7 mouse cellular contexts compared by ENCODE assay signal in genomic region chr7:65643861-65644421, GRCm38 (mm10). TPM values are rescaled to one million over a fixed set of nuclear protein-coding genes. Genes with fewer than 3 reads are reported as not detected.
DNase-seq lines count a peak whose midpoint lies in the region; ATAC-seq and TF ChIP-seq lines count a peak whose summit lies in the region.

No protein-coding gene starts in this region.

- WGBS in heart, postnatal 0 days = 27% methylated on average over 6 of the region's 6 CpGs
- 24% methylated on average over 6 of the region's 6 CpGs for WGBS in stomach, embryonic 16.5 days

- TF ChIP-seq EP300 in ES-Bruce4 (IDR thresholded peaks at IDR 0.05; ENCODE audit: insufficient read depth, low read depth, low read length) = no peak
- no peak for TF ChIP-seq EP300 in heart, postnatal 0 days (IDR thresholded peaks at IDR 0.05; ENCODE audit: low read depth)

- no peaks in the 10 kb centered on the region for H3K4me1 ChIP-seq in ES-Bruce4 (ENCODE audit: control insufficient read depth, insufficient read depth, low read length)
- no peaks in the 10 kb centered on the region; the same call in none of the 2 replicates for H3K4me1 ChIP-seq in heart, postnatal 0 days (ENCODE audit: control insufficient read depth, insufficient read depth)
- peaks cover 7% of the 10 kb centered on the region; the same call in 1 of the 2 replicates for H3K4me1 ChIP-seq in stomach, embryonic 16.5 days (ENCODE audit: control insufficient read depth, insufficient read depth, low read length)

- peak overlapping the region; percentile 91 for H3K4me2 ChIP-seq in heart, postnatal 0 days (ENCODE audit: low read depth, low read length)
- peak overlapping the region; percentile 87 for H3K4me2 ChIP-seq in stomach, embryonic 16.5 days (ENCODE audit: low read depth, low read length)

- H3K27ac ChIP-seq in ES-Bruce4 (ENCODE audit: insufficient read depth, low read length) = no peak overlapping the region
- H3K27ac ChIP-seq in heart, postnatal 0 days (ENCODE audit: low read depth) = no peak overlapping the region
- H3K27ac ChIP-seq in stomach, embryonic 16.5 days (ENCODE audit: low read length) = no peak overlapping the region

- no peaks in the 10 kb centered on the region for H3K36me3 ChIP-seq in ES-Bruce4 (ENCODE audit: control insufficient read depth, insufficient read depth, low read length, poor library complexity, severe bottlenecking)
- peaks cover 16% of the 10 kb centered on the region for H3K36me3 ChIP-seq in heart, postnatal 0 days (replicated peaks; ENCODE audit: control insufficient read depth, insufficient read depth, low read length)
- H3K36me3 ChIP-seq in stomach, embryonic 16.5 days (ENCODE audit: control insufficient read depth, insufficient read depth, low read length) = 0 out of 2 replicates have a peak, but pooled peaks cover 5% of the 10 kb centered on the region

- peak overlapping the region; percentile 70 for H3K4me3 ChIP-seq in ES-Bruce4 (ENCODE audit: low read depth, low read length)
- H3K4me3 ChIP-seq in heart, postnatal 0 days (ENCODE audit: low read depth, low read length) = peak overlapping the region; percentile 66
- H3K4me3 ChIP-seq in stomach, embryonic 16.5 days (replicated peaks; ENCODE audit: low read length) = peak overlapping the region; percentile 70

- TF ChIP-seq POLR2A in ES-Bruce4 (IDR thresholded peaks at IDR 0.05; ENCODE audit: insufficient read depth, low read length) = no peak

- DNase-seq in NIH3T3 (ENCODE audit: low read depth) = peak; percentile 18
- DNase-seq in heart, postnatal 0 days (ENCODE audit: low spot score) = no peak
- peak; percentile 62 to 75 for DNase-seq in lung, adult 18-20 months
- DNase-seq in frontal cortex, postnatal 25 days (ENCODE audit: low spot score in 2 of 2) = no peak
- DNase-seq in right cerebral cortex, postnatal 14 days = no peak

- no peak for ATAC-seq in heart, postnatal 0 days (ENCODE audit: insufficient read depth, low read depth)
- ATAC-seq in stomach, embryonic 16.5 days (ENCODE audit: insufficient read depth, low FRiP score) = no peak

- H3K27me3 ChIP-seq in ES-Bruce4 (ENCODE audit: control insufficient read depth, insufficient read depth, low read length, poor library complexity, severe bottlenecking) = peaks cover 2% of the 10 kb centered on the region; the same call in 1 of the 2 replicates
- H3K27me3 ChIP-seq in heart, postnatal 0 days (ENCODE audit: control insufficient read depth, insufficient read depth, low read length) = no peaks in the 10 kb centered on the region
- H3K27me3 ChIP-seq in stomach, embryonic 16.5 days (ENCODE audit: control insufficient read depth, insufficient read depth, low read length) = 0 out of 2 replicates have a peak, but pooled peaks cover 6% of the 10 kb centered on the region

- H3K9me3 ChIP-seq in ES-Bruce4 (replicated peaks; ENCODE audit: control insufficient read depth, insufficient read depth, low read length, poor library complexity, severe bottlenecking) = no peaks in the 10 kb centered on the region
- peaks cover 2% of the 10 kb centered on the region; the same call in 1 of the 2 replicates for H3K9me3 ChIP-seq in heart, postnatal 0 days (replicated peaks; ENCODE audit: control insufficient read depth, low read length)
- H3K9me3 ChIP-seq in stomach, embryonic 16.5 days (replicated peaks; ENCODE audit: control insufficient read depth, low read length) = no peaks in the 10 kb centered on the region

- H3K9ac ChIP-seq in ES-Bruce4 (ENCODE audit: low read depth, poor library complexity, severe bottlenecking) = no peak overlapping the region
- no peak overlapping the region for H3K9ac ChIP-seq in heart, postnatal 0 days (replicated peaks; ENCODE audit: low read depth, low read length)
- no peak overlapping the region for H3K9ac ChIP-seq in stomach, embryonic 16.5 days (ENCODE audit: low read length)

- no peak for TF ChIP-seq CTCF in ES-Bruce4 (IDR thresholded peaks at IDR 0.05; ENCODE audit: low read depth, low read length)
- 0 out of 2 replicates have a peak, but pooled peaks have one; percentile 3 for TF ChIP-seq CTCF in heart, postnatal 0 days (IDR thresholded peaks at IDR 0.05; ENCODE audit: low read depth)

RNA-seq across cellular contexts. Expression of gene Tarsl2, which starts 0.8 kb away (rescaled TPM):
- polyA plus RNA-seq in ES-Bruce4 (2011; ENCODE audit: insufficient read depth, insufficient read length, low read depth, missing spikeins) = 5.8 and 8.3 TPM in 2 replicates
- 17.6 and 18.5 TPM in 2 replicates for total RNA-seq in heart, postnatal 0 days (2014; rRNA removed; ENCODE audit: low replicate concordance)
- polyA plus RNA-seq in heart, postnatal 0 days (2015; fragmentation: Nextera tagmentation; extraction: Ambion mirVana) = 15.8 and 17.2 TPM in 2 replicates
- 6.5 and 9.0 TPM in 2 replicates for polyA plus RNA-seq in stomach, embryonic 16.5 days (2015; fragmentation: Nextera tagmentation; extraction: Ambion mirVana)

RNA-seq across cellular contexts. Expression of gene Tm2d3, which starts 47.0 kb away (rescaled TPM):
- 41.0 and 46.3 TPM in 2 replicates for polyA plus RNA-seq in ES-Bruce4 (2011; ENCODE audit: insufficient read depth, insufficient read length, low read depth, missing spikeins)
- 17.7 and 59.3 TPM in 2 replicates for total RNA-seq in heart, postnatal 0 days (2014; rRNA removed; ENCODE audit: low replicate concordance)
- 39.5 and 41.3 TPM in 2 replicates for polyA plus RNA-seq in heart, postnatal 0 days (2015; fragmentation: Nextera tagmentation; extraction: Ambion mirVana)
- 87.9 and 95.6 TPM in 2 replicates for polyA plus RNA-seq in stomach, embryonic 16.5 days (2015; fragmentation: Nextera tagmentation; extraction: Ambion mirVana)

Comparison
In these comparisons a context has a peak if more than half of its experiments do, and no peak if none do; other contexts are left out.
1. DNase-seq: peak in NIH3T3 (single experiment) and lung, adult 18-20 months (2 of 2); none in heart, postnatal 0 days (single experiment), frontal cortex, postnatal 25 days (0 of 2) and right cerebral cortex, postnatal 14 days (single experiment).
2. Peak in every context shown above with its lines, with median percentiles within 50 percentile points of each other: H3K4me3 ChIP-seq.